Mouse (Mus musculus) hematopoietic stem cell, adult 5-6 weeks (primary cell): ENCODE results near the gene Erp29. TPM values are rescaled to one million over a fixed set of nuclear protein-coding genes. Genes with fewer than 3 reads are reported as not detected.

Source experiments
- total RNA-seq: library from RNA; stranded (forward); fragments of 172-1452, 232-1000 nt; gene quantifications from 2 replicates; pipeline ENCODE4 v1.2.3, GENCODE M21; 2017

The Erp29 gene
- total RNA-seq, 1 experiment from 2014 or later = 511 TPM

Other genes starting within 250 kb of the Erp29 start
- 1,377 and 1,391 TPM in 2 replicates for gene Rpl6, start 248.0 kb downstream of the Erp29 start, total RNA-seq
- 13.5 and 25.6 TPM in 2 replicates for gene Hectd4, start 232.3 kb downstream of the Erp29 start, total RNA-seq
- 50.9 and 62.7 TPM in 2 replicates for gene Trafd1, start 66.9 kb downstream of the Erp29 start, total RNA-seq
- 52.6 and 78.0 TPM in 2 replicates for gene Naa25, start 54.6 kb downstream of the Erp29 start, total RNA-seq
- gene Tmem116, start 613 bp downstream of the Erp29 start, total RNA-seq = 0.79 TPM in 1 of 2 replicates, not detected in the other
- not detected in 2 replicates for gene Adam1b, start 50.9 kb upstream of the Erp29 start, total RNA-seq
- gene Adam1a, start 93.0 kb upstream of the Erp29 start, total RNA-seq = 2.8 and 6.0 TPM in 2 replicates
- not detected in 2 replicates for gene Gm42878, start 93.0 kb upstream of the Erp29 start, total RNA-seq
- 89.9 and 107 TPM in 2 replicates for gene Mapkapk5, start 93.4 kb upstream of the Erp29 start, total RNA-seq
- 354 and 532 TPM in 2 replicates for gene Aldh2, start 141.3 kb upstream of the Erp29 start, total RNA-seq
- 5.0 and 9.0 TPM in 2 replicates for gene Acad12, start 166.4 kb upstream of the Erp29 start, total RNA-seq
- 2.7 and 5.3 TPM in 2 replicates for gene Acad10, start 208.0 kb upstream of the Erp29 start, total RNA-seq
- gene Brap, start 208.1 kb upstream of the Erp29 start, total RNA-seq = 61.5 and 65.9 TPM in 2 replicates